Mouse (Mus musculus): ENCODE data around the gene Smarcc2. TPM values are rescaled to one million over a fixed set of nuclear protein-coding genes. Genes with fewer than 3 reads are reported as not detected.

Gene Smarcc2
- polyA plus RNA-seq, 1 experiment: 74.4 TPM

DNA sequence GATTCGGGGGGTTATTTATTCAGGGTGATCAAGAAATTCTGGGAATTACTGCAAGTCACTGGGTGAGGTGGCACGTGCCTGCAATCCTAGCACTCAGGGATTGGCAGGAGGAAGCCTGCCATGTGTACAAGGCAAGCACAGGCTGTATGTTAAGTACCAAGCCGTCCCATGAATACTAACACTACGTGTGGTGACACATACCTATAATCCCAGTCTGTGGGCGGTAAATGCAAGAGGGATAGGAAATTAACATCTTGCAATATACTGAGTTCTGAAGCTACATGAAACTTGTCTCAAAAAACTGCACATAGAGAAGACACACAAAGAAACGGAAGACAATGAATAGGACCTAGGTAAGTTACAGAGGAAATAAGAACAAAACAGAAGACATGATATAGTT, 8.0 kb upstream of the Smarcc2 start:
- TF ChIP-seq POLR2A (IDR thresholded peaks at IDR 0.05; ENCODE audit: borderline replicate concordance, control insufficient read depth, low read depth, low read length): no peak
- no peak for TF ChIP-seq CTCF (IDR thresholded peaks at IDR 0.05; ENCODE audit: control insufficient read depth, insufficient read depth, low read length)
- Histone ChIP-seq H3K4me1 (ENCODE audit: control insufficient read depth, insufficient read depth, low read length) (peaks cover 2% of the 10 kb centered on the region; the same call in 1 of the 2 replicates), H3K27ac (ENCODE audit: control insufficient read depth, insufficient read depth, low read depth, low read length, poor library complexity) (no peak overlapping the region), H3K4me3 (replicated peaks; ENCODE audit: control insufficient read depth, low read depth, low read length) (no peak overlapping the region)
- WGBS: 79% methylated on average over 6 of the region's 6 CpGs

DNA sequence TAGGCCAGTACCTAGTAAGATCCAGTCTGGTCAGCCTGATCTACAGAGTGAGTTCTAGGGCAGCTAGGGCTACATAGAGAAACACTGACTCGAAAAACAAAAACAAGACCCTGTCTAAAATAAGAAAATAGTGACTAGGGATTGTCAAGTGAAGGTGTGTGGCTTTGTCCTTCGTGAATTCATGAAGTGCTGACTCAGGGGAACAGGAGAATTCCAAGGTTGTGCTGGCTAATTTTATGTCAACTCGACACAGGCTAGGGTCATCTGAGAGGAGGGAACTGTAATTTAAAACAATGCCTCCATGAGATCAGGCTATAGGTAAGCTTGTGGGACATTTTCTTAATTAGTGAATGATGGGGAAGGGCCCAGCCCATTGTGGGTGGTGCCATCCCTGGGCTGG, 4.6 kb upstream of the Smarcc2 start:
- peaks cover 2% of the 10 kb centered on the region; the same call in 1 of the 2 replicates for H3K4me1 ChIP-seq (ENCODE audit: control insufficient read depth, insufficient read depth, low read length)
- WGBS: 84% methylated on average over 3 of the region's 3 CpGs
- H3K27ac ChIP-seq (ENCODE audit: control insufficient read depth, insufficient read depth, low read depth, low read length, poor library complexity): no peak overlapping the region
- no peak for TF ChIP-seq CTCF (IDR thresholded peaks at IDR 0.05; ENCODE audit: control insufficient read depth, insufficient read depth, low read length)
- TF ChIP-seq POLR2A (IDR thresholded peaks at IDR 0.05; ENCODE audit: borderline replicate concordance, control insufficient read depth, low read depth, low read length): no peak
- no peak overlapping the region for H3K4me3 ChIP-seq (replicated peaks; ENCODE audit: control insufficient read depth, low read depth, low read length)

DNA sequence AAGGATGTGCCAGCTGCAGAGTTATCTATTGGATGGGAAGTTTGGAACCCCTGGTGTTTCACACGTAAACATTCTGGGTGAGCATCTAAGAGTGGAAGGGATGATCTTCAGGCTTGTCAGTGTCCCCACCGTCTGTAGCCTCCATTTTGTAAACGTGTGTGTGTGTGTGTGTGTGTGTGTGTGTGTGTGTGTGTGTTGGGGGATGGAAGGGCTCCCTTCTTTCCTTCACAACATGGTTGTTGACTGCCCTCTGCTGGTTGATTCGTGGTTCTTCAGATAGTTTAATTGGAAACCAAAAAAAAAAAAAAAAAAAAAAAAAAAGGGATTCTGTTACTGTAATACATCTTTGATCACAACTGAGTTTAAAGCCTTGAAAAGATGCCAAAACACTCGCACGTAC, 3.8 kb upstream of the Smarcc2 start:
- Histone ChIP-seq H3K27ac (ENCODE audit: control insufficient read depth, insufficient read depth, low read depth, low read length, poor library complexity) (no peak overlapping the region), H3K4me3 (replicated peaks; ENCODE audit: control insufficient read depth, low read depth, low read length) (peak overlapping the region; percentile 19), H3K4me1 (ENCODE audit: control insufficient read depth, insufficient read depth, low read length) (peaks cover 2% of the 10 kb centered on the region; the same call in 1 of the 2 replicates)
- WGBS: 3% methylated on average over 6 of the region's 6 CpGs
- TF ChIP-seq POLR2A (IDR thresholded peaks at IDR 0.05; ENCODE audit: borderline replicate concordance, control insufficient read depth, low read depth, low read length) (no peak), CTCF (IDR thresholded peaks at IDR 0.05; ENCODE audit: control insufficient read depth, insufficient read depth, low read length) (peak; percentile 39; the same call in 1 of the 2 replicates)

DNA sequence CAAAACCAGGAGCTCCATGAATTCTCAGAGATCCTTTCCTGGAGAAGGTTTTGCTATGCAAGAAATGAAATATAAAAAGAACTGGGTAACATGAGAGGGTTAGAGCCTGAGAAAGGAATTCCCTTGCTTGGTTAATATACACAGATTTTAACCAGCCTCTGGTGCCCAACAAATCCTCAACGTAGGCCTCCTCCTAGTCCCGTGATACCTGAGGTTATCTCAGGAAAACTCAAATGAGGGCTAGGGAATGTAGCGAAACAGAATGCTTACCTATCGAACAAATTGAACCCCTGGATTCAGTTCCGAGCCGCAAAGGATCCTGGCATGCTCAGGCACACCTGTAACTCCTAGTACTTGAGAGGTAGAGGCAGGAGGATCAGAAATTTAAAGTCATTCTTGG, 1.4 kb upstream of the Smarcc2 start:
- no peak overlapping the region for H3K27ac ChIP-seq (ENCODE audit: control insufficient read depth, insufficient read depth, low read depth, low read length, poor library complexity)
- H3K4me3 ChIP-seq (replicated peaks; ENCODE audit: control insufficient read depth, low read depth, low read length): no peak overlapping the region
- 91% methylated on average over 6 of the region's 6 CpGs for WGBS
- TF ChIP-seq CTCF (IDR thresholded peaks at IDR 0.05; ENCODE audit: control insufficient read depth, insufficient read depth, low read length) (no peak), POLR2A (IDR thresholded peaks at IDR 0.05; ENCODE audit: borderline replicate concordance, control insufficient read depth, low read depth, low read length) (no peak)
- H3K4me1 ChIP-seq (ENCODE audit: control insufficient read depth, insufficient read depth, low read length): peaks cover 2% of the 10 kb centered on the region; the same call in 1 of the 2 replicates

DNA sequence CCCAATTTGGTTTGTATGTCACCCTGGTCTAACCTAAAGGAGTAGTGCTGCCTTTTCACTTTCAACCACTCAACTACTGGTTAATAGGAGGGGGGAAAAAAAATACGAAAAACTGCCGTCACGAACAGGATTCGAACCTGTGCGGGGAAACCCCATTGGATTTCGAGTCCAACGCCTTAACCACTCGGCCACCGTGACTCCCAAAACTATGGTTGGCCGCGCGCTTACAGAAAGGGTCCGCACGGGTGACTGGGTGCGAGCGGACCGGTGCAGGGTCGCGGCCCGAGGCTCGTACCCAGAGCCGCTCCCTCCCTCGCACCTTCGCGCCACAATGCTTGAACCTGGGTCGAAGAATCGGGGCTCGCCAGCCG, 715 bp upstream of the Smarcc2 start:
- Histone ChIP-seq H3K4me1 (ENCODE audit: control insufficient read depth, insufficient read depth, low read length) (peaks cover 2% of the 10 kb centered on the region; the same call in 1 of the 2 replicates), H3K4me3 (replicated peaks; ENCODE audit: control insufficient read depth, low read depth, low read length) (peak overlapping the region; percentile 80), H3K27ac (ENCODE audit: control insufficient read depth, insufficient read depth, low read depth, low read length, poor library complexity) (peak overlapping the region; percentile 95)
- under 1% methylated on average over 29 of the region's 29 CpGs for WGBS
- TF ChIP-seq CTCF (IDR thresholded peaks at IDR 0.05; ENCODE audit: control insufficient read depth, insufficient read depth, low read length) (no peak), POLR2A (IDR thresholded peaks at IDR 0.05; ENCODE audit: borderline replicate concordance, control insufficient read depth, low read depth, low read length) (no peak; the same call in 1 of the 2 replicates)

DNA sequence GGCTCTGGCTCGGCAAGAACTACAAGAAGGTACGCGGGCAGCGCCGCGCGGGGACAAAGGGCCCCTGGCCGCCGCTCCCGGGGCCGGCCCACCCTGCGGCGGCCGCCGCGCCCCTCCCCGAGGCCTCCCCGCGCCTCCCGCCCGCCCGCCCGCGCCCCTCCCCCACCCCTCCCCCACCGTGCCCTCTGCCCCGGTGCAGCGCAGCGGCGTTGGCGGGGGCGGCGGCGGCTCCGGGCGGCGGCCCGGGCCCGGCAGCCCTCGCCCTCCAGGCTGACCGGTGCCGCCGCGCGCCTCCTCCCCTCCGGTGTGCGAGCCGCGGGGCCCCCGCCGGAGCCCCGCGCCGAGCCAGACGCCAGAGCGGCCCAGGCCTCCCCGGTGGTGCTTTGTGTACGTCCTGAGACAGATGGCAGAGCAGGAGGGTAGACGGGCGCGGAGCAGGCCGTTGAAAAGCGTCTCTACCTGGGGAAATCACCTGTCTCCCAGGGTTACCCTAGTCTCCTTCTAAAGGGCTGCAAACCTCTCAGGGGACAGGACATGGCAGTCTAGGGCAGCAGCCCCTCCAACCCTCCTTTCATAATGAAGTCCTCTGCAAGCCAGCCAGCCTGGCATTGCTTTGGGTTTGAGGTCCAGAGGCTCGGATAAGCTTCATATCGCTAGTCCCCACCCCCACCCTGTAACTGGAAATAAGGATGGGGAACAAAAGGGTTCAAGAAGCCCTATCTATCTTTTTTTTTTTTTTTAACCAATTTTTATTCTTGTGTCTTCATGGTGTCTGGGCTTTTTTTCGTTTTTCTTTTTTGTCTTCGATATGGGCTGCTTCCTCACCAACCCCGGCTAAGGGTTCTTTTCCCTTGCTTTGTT, 591 bp downstream of the Smarcc2 start:
- peak overlapping the region; percentile 95 for H3K27ac ChIP-seq (ENCODE audit: control insufficient read depth, insufficient read depth, low read depth, low read length, poor library complexity)
- H3K4me1 ChIP-seq (ENCODE audit: control insufficient read depth, insufficient read depth, low read length): peaks cover 2% of the 10 kb centered on the region; the same call in 1 of the 2 replicates
- under 1% methylated on average over 55 of the region's 67 CpGs for WGBS
- TF ChIP-seq CTCF (IDR thresholded peaks at IDR 0.05; ENCODE audit: control insufficient read depth, insufficient read depth, low read length) (no peak), POLR2A (IDR thresholded peaks at IDR 0.05; ENCODE audit: borderline replicate concordance, control insufficient read depth, low read depth, low read length) (no peak)
- peak overlapping the region; percentile 98 for H3K4me3 ChIP-seq (replicated peaks; ENCODE audit: control insufficient read depth, low read depth, low read length)

DNA sequence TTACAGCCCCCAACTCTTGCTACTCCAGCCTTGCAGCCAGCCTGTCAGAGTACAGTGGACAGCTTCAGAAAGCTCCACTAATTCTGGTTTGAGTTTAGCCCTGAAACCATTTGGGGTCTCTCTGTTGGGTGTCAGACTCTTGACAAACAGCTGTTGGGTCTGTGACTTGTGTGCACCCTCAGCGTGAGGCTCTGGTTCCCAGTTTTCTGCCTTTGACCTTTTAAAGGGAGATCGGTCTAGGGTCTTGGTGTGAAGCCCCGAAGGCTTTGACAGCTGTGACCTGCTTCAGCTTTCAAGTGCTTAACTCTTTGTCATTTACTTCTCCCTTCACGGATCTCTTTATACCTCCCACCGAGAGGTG, 1.2 kb downstream of the Smarcc2 start:
- WGBS: 9% methylated on average over 5 of the region's 5 CpGs
- TF ChIP-seq POLR2A (IDR thresholded peaks at IDR 0.05; ENCODE audit: borderline replicate concordance, control insufficient read depth, low read depth, low read length) (no peak), CTCF (IDR thresholded peaks at IDR 0.05; ENCODE audit: control insufficient read depth, insufficient read depth, low read length) (no peak)
- Histone ChIP-seq H3K4me1 (ENCODE audit: control insufficient read depth, insufficient read depth, low read length) (no peaks in the 10 kb centered on the region), H3K27ac (ENCODE audit: control insufficient read depth, insufficient read depth, low read depth, low read length, poor library complexity) (no peak overlapping the region), H3K4me3 (replicated peaks; ENCODE audit: control insufficient read depth, low read depth, low read length) (peak overlapping the region; percentile 41)

DNA sequence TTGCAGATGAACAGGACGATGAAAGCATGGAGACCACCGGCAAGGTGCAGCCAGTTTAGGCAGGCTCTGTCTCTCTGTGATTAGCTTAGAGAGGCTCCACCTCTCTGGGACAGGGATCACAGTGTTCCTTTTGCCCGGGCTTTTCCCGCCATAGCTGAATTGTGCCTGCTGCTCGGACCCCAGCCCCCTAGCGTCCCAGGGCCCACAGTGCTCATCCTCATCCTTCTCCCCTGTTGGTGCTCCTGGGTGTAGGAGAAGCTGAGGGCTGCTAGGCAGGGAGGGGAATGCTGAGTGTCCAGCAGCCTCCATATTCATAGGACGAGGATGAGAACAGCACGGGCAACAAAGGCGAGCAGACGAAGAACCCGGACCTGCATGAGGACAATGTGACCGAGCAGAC, 15.3 kb downstream of the Smarcc2 start:
- 90% methylated on average over 12 of the region's 12 CpGs for WGBS
- no peaks in the 10 kb centered on the region for H3K4me1 ChIP-seq (ENCODE audit: control insufficient read depth, insufficient read depth, low read length)
- TF ChIP-seq CTCF (IDR thresholded peaks at IDR 0.05; ENCODE audit: control insufficient read depth, insufficient read depth, low read length): no peak
- no peak for TF ChIP-seq POLR2A (IDR thresholded peaks at IDR 0.05; ENCODE audit: borderline replicate concordance, control insufficient read depth, low read depth, low read length)
- no peak overlapping the region for H3K4me3 ChIP-seq (replicated peaks; ENCODE audit: control insufficient read depth, low read depth, low read length)
- H3K27ac ChIP-seq (ENCODE audit: control insufficient read depth, insufficient read depth, low read depth, low read length, poor library complexity): no peak overlapping the region

Measured in bone marrow, adult 2 months (tissue).